Comparison of ENCODE assay signal across 8 mouse cellular contexts in the genomic region with DNA sequence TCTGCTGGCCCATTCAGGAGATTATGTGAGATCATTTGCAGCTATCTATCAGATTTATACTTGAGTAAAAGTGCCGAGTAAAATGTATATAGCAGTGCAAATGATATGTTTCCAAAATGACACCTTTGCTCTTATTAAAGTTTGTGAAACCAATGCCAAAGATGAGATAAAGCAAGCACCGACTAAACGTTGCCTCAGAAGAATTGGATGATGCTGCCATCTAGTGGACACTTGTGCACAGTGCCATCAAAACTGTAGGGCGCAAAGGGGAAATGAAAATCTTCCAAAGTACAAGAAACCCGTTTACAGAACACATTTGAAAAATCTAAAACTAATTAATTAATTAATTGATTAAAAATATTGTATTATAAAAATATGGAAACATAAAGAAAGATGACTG.
DNase-seq lines count a peak whose midpoint lies in the region; TF ChIP-seq lines count a peak whose summit lies in the region.

No protein-coding gene starts in this region.

- H3K4me3 ChIP-seq in gastrocnemius, adult 2 months: no peak overlapping the region
- H3K4me3 ChIP-seq in cerebellum, adult 2 months (replicated peaks; ENCODE audit: insufficient read depth, low read depth, low read length): no peak overlapping the region

- peak; percentile 80 for TF ChIP-seq CTCF in gastrocnemius, adult 2 months (IDR thresholded peaks at IDR 0.05)
- TF ChIP-seq CTCF in cerebellum, adult 2 months (IDR thresholded peaks at IDR 0.05; ENCODE audit: borderline replicate concordance, insufficient read depth, low read depth, low read length): peak; percentile 63

- H3K4me1 ChIP-seq in cerebellum, adult 2 months (ENCODE audit: control insufficient read depth, insufficient read depth, low read length): no peaks in the 10 kb centered on the region

- no peaks in the 10 kb centered on the region for H3K36me3 ChIP-seq in splenic B cell, adult 2 months (ENCODE audit: control insufficient read depth, insufficient read depth, low read length, poor library complexity, severe bottlenecking)

- no peak overlapping the region for H3K27ac ChIP-seq in gastrocnemius, adult 2 months
- no peak overlapping the region for H3K27ac ChIP-seq in cerebellum, adult 2 months (ENCODE audit: insufficient read depth, low read length)

- intact Hi-C loops in gastrocnemius, adult 2 months (cut with DNase I): no loop called here
- intact Hi-C loops in gastrocnemius, postnatal 36 days (cut with DNase I): no loop called here

- WGBS in cerebellum, adult 2 months: 6% methylated on average over 5 of the region's 5 CpGs

- TF ChIP-seq POLR2A in cerebellum, adult 2 months (IDR thresholded peaks at IDR 0.05; ENCODE audit: borderline replicate concordance, insufficient read depth, low read length): no peak

- no peaks in the 10 kb centered on the region for H3K27me3 ChIP-seq in cerebellum, adult 2 months (ENCODE audit: control insufficient read depth, insufficient read depth, low read length)
- no peaks in the 10 kb centered on the region for H3K27me3 ChIP-seq in splenic B cell, adult 2 months (ENCODE audit: control insufficient read depth, insufficient read depth, low read length, poor library complexity, severe bottlenecking)

- peak; percentile 18 for DNase-seq in gastrocnemius, adult 2 months
- no peak for DNase-seq in gastrocnemius, postnatal 36 days
- DNase-seq in CD4-positive helper T cell, adult 2 months (ENCODE audit: low read depth, low spot score): peak; percentile 8
- DNase-seq in cerebellum, adult 2 months: peak; percentile 8 to 10
- peak; percentile 61 for DNase-seq in forelimb bud, embryonic 11.5 days (ENCODE audit: low read depth, low spot score)
- peak; percentile 33 to 51 for DNase-seq in kidney, postnatal 4 days
- DNase-seq in lung, postnatal 36 days: peak; percentile 32
- DNase-seq in splenic B cell, adult 2 months (ENCODE audit: low read depth, low spot score): peak; percentile 51

Comparison
In these comparisons a context has a peak if more than half of its experiments do, and no peak if none do; other contexts are left out.
1. DNase-seq: peak in gastrocnemius, adult 2 months (single experiment), CD4-positive helper T cell, adult 2 months (single experiment), cerebellum, adult 2 months (2 of 2), forelimb bud, embryonic 11.5 days (single experiment), kidney, postnatal 4 days (2 of 2), lung, postnatal 36 days (single experiment) and splenic B cell, adult 2 months (single experiment); none in gastrocnemius, postnatal 36 days (0 of 2).